Mouse (Mus musculus) hindbrain, embryonic 16.5 days (tissue): ENCODE data around the gene Plppr1. TPM values are rescaled to one million over a fixed set of nuclear protein-coding genes. Genes with fewer than 3 reads are reported as not detected.
"Not testable (repeated sequence)": the region's sequence is repeated elsewhere in the genome, so short reads cannot be mapped to it uniquely, and the experiment has no call there.

Source experiments
- ATAC-seq: fragments of 200-750 bp; cut with Nextera tagmentation; 2 replicates; pipeline ENCODE4 v1.8.0; 2017; ENCODE audit warnings: moderate TSS enrichment, moderate library complexity
- H3K27ac ChIP-seq: fragments of 300-500 bp; sonication (generic); 2 replicates; pipeline ENCODE4 v1.5.1; 2014; ENCODE audit warnings: low read depth, mild to moderate bottlenecking, control low read depth, low read length, moderate library complexity
- H3K27me3 ChIP-seq: fragments of 300-500 bp; sonication (generic); replicated peaks from 2 replicates; pipeline ENCODE4 v1.6.1; 2014; ENCODE audit warnings: low read length; ENCODE audit not compliant: control insufficient read depth, insufficient read depth
- H3K36me3 ChIP-seq: fragments of 300-500 bp; sonication (generic); 2 replicates; pipeline ENCODE4 v1.6.1; 2014; ENCODE audit warnings: mild to moderate bottlenecking, low read length, moderate library complexity, mixed read lengths; ENCODE audit not compliant: control insufficient read depth, insufficient read depth
- H3K4me1 ChIP-seq: fragments of 300-500 bp; sonication (generic); 2 replicates; pipeline ENCODE4 v1.6.1; 2014; ENCODE audit warnings: low read depth, low read length; ENCODE audit not compliant: control insufficient read depth, insufficient read depth
- H3K4me2 ChIP-seq: fragments of 300-500 bp; sonication (generic); 2 replicates; pipeline ENCODE4 v1.6.1; 2014; ENCODE audit warnings: mild to moderate bottlenecking, low read length, control low read depth, moderate library complexity
- H3K4me3 ChIP-seq: fragments of 300-500 bp; sonication (generic); 2 replicates; pipeline ENCODE4 v1.5.1; 2014; ENCODE audit warnings: mild to moderate bottlenecking, low read length, control low read depth, moderate library complexity
- H3K9ac ChIP-seq: fragments of 300-500 bp; sonication (generic); 2 replicates; pipeline ENCODE4 v1.6.1; 2014; ENCODE audit warnings: low read depth, mild to moderate bottlenecking, control low read depth, low read length, moderate library complexity
- H3K9me3 ChIP-seq: fragments of 300-500 bp; sonication (generic); 2 replicates; pipeline ENCODE4 v1.6.1; 2014; ENCODE audit warnings: mild to moderate bottlenecking, low read length, moderate library complexity; ENCODE audit not compliant: control insufficient read depth
- WGBS: fragments of 180-500 bp; shearing (Covaris S2); extraction: QIAGEN DNeasy Blood & Tissue Kit; methylation state at CpG from one replicate; pipeline ENCODE4 v1.1.7; 2014; 5-methylcytosine and 5-hydroxymethylcytosine counted together
- polyA plus RNA-seq: library from polyadenylated mRNA; unstranded; fragments of >200 nt; fragmentation: Nextera tagmentation; extraction: Ambion mirVana; gene quantifications from 2 replicates; pipeline ENCODE4 v1.2.1, GENCODE M21; 2015

Gene Plppr1
- polyA plus RNA-seq, 1 experiment from 2014 or later, result 67.3 TPM

GRCm38 (mm10) chr4:49284692-49285291 is 225.7 kb downstream of the Plppr1 start:
- Histone ChIP-seq H3K4me2 (no peak overlapping the region), H3K9me3 (no peaks in the 10 kb centered on the region), H3K27ac (no peak overlapping the region), H3K4me1 (peaks cover 7% of the 10 kb centered on the region), H3K4me3 (no peak overlapping the region), H3K27me3 (no peaks in the 10 kb centered on the region), H3K36me3 (no peaks in the 10 kb centered on the region), H3K9ac (no peak overlapping the region)
- no peak for ATAC-seq
- 73% methylated on average over 14 of the region's 15 CpGs for WGBS

DNA sequence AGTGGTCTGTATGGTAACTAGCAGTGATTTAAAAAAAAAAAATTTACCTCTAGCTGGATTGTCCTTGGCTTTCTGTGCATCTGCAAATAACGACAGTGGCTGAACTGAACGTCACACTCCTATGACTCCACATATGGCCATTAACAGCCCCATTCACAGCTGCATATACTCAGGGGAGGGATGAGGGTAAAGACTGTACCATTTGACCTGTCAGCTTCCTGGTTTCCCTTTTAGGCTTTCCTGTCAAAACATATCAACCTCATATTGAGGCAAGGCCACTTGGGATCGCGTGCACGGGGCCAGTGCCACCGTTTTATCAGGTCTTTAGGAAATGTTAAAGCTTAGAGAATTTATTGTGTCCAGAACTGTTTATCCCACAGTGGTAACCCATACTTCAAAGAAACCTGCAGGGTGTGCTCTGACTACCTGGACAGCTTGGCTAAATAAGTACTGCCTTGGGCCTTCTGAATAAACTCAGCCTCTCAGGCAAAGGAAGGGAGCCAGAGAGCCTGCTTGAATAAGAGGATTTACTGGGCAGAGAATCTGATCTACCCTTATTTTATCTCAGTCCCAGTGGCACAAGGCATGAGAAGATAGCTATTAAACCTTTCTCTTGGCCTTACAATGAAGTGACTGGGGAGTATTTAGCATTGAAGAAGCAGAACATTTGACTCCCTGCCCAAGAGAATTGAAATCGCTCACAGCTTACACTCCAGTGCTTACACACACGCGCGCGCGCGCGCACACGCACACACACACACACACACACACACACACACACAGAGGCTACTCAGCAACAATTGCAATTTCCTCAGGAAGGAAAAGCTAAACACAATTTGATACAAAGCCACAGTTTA is 226.5 kb downstream of the Plppr1 start:
- peak; percentile 82 for ATAC-seq
- Histone ChIP-seq H3K9me3 (no peaks in the 10 kb centered on the region), H3K36me3 (no peaks in the 10 kb centered on the region), H3K27ac (peak overlapping the region; percentile 46), H3K9ac (no peak overlapping the region), H3K4me3 (no peak overlapping the region), H3K4me1 (peaks cover 7% of the 10 kb centered on the region), H3K4me2 (no peak overlapping the region; the same call in 1 of the 2 replicates), H3K27me3 (no peaks in the 10 kb centered on the region)
- 54% methylated on average over 15 of the region's 15 CpGs for WGBS

DNA sequence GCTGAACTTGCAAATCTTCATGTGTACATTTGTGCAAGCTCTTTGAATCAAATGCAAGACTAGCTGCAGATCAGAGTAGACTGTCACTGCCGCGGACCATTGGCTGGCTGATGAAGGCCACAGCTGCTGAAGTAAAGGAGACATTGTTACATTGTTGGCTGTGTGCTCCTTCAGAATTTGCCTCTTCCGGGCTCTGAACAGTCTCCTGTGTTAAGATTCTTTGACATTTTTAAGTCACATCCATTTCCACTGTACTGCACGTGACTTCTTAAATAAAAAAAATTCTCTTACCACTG is 227.1 kb downstream of the Plppr1 start:
- peak; percentile 75 for ATAC-seq
- H3K4me2 ChIP-seq, result no peak overlapping the region; the same call in 1 of the 2 replicates
- no peaks in the 10 kb centered on the region for H3K36me3 ChIP-seq
- peak overlapping the region; percentile 46 for H3K27ac ChIP-seq
- H3K4me1 ChIP-seq, result peaks cover 7% of the 10 kb centered on the region
- H3K9ac ChIP-seq, result no peak overlapping the region
- 50% methylated on average over 4 of the region's 4 CpGs for WGBS
- H3K9me3 ChIP-seq, result no peaks in the 10 kb centered on the region
- no peaks in the 10 kb centered on the region for H3K27me3 ChIP-seq
- H3K4me3 ChIP-seq, result no peak overlapping the region

DNA sequence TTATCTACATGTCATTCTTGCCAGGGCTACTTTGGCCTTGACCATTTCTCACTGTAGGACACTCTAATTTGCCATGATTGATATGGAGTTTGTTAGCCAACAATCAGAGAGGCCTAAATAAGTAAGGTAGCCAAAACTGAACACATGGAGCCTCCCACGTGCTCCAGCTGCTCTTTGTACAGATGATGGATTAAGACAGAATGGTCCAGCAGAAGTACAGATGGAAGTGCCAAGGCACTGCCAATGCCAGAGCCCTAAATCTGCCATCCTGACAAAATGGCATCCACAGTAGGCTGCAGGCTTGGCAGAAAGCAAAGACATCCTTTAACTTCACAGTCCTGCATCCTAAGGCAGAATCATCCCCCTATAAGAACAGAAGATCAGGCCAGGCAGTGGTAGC is 237.4 kb downstream of the Plppr1 start:
- Histone ChIP-seq H3K27me3 (no peaks in the 10 kb centered on the region), H3K4me2 (no peak overlapping the region), H3K9ac (no peak overlapping the region), H3K27ac (no peak overlapping the region), H3K36me3 (no peaks in the 10 kb centered on the region), H3K9me3 (no peaks in the 10 kb centered on the region), H3K4me1 (no peaks in the 10 kb centered on the region), H3K4me3 (no peak overlapping the region)
- 38% methylated on average over 1 of the region's 1 CpGs for WGBS
- ATAC-seq, result peak; percentile 82

- Histone ChIP-seq H3K4me3 (no peak overlapping the region), H3K9me3 (no peaks in the 10 kb centered on the region), H3K4me1 (no peaks in the 10 kb centered on the region), H3K4me2 (no peak overlapping the region), H3K27me3 (no peaks in the 10 kb centered on the region), H3K36me3 (no peaks in the 10 kb centered on the region), H3K9ac (no peak overlapping the region), H3K27ac (no peak overlapping the region)
- 42% methylated on average over 1 of the region's 1 CpGs for WGBS
- no peak for ATAC-seq
Observed at GRCm38 (mm10) chr4:49299576-49299975, 240.5 kb downstream of the Plppr1 start.

GRCm38 (mm10) chr4:49321903-49322635 is 263.0 kb downstream of the Plppr1 start:
- Histone ChIP-seq H3K9me3 (no peaks in the 10 kb centered on the region), H3K4me1 (no peaks in the 10 kb centered on the region), H3K27ac (no peak overlapping the region), H3K36me3 (peaks cover 2% of the 10 kb centered on the region; the same call in 1 of the 2 replicates), H3K4me2 (no peak overlapping the region), H3K4me3 (no peak overlapping the region), H3K9ac (no peak overlapping the region), H3K27me3 (no peaks in the 10 kb centered on the region)
- peak; percentile 82 for ATAC-seq
- 54% methylated on average over 6 of the region's 6 CpGs for WGBS

DNA sequence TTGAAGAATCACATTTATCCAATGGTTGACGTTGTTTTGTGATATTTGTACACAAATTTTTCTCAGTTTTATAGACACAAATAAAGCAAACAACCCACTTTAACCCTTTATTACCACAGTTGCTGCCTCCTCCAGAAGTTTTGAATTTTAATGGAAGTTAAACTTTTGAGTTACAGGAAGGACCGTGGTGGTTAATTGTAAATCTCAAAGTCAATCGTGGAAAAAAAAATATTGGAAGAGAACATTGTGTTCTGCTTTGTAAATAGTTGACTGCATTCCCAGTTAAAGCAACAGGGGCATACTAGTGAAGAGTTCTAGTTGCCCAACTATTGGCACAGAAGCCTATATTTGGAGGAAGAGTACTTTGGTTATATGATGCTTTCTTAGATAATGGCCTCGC is 278.9 kb downstream of the Plppr1 start:
- not testable (repeated sequence) for H3K27me3 ChIP-seq, H3K27ac ChIP-seq, H3K9me3 ChIP-seq, H3K36me3 ChIP-seq, H3K4me3 ChIP-seq, ATAC-seq, H3K4me2 ChIP-seq, H3K4me1 ChIP-seq, H3K9ac ChIP-seq
- WGBS, result 94% methylated on average over 3 of the region's 4 CpGs

- not testable (repeated sequence) for H3K4me3 ChIP-seq, ATAC-seq, H3K27ac ChIP-seq, H3K4me2 ChIP-seq, H3K9me3 ChIP-seq, H3K9ac ChIP-seq, H3K27me3 ChIP-seq, H3K4me1 ChIP-seq, H3K36me3 ChIP-seq
- WGBS, result 81% methylated on average over 3 of the region's 3 CpGs
Observed at GRCm38 (mm10) chr4:49340091-49340490, 281.0 kb downstream of the Plppr1 start.

GRCm38 (mm10) chr4:49348001-49348400 is 288.9 kb downstream of the Plppr1 start:
- not testable (repeated sequence) for H3K4me1 ChIP-seq, H3K9me3 ChIP-seq, H3K27me3 ChIP-seq, H3K36me3 ChIP-seq, H3K9ac ChIP-seq, H3K27ac ChIP-seq, H3K4me2 ChIP-seq, H3K4me3 ChIP-seq
- 68% methylated on average over 1 of the region's 1 CpGs for WGBS
- ATAC-seq, result 0 out of 2 replicates have a peak, but pooled peaks have one; percentile 70
